Mouse (Mus musculus): ENCODE results near the gene Orc6.
A peak's percentile ranks its signal among the peaks of the same experiment; 100 is the strongest.

The Orc6 gene

GRCm38 (mm10) chr8:85299434-85300077 is at the start of gene Orc6, which contains the start of gene Vps35:
TSS of gene Orc6 (plus strand) at chr8:85299632.
TSS of gene Vps35 (minus strand) at chr8:85299802.
- peak; percentile 95 for DNase-seq (ENCODE audit: low spot score in 2 of 2)

GRCm38 (mm10) chr8:85286846-85287245 is 12.6 kb upstream of the Orc6 start:
- DNase-seq (ENCODE audit: low spot score in 2 of 2): no peak

- DNase-seq (ENCODE audit: low spot score in 2 of 2): peak; percentile 1 to 12
Measured at GRCm38 (mm10) chr8:85298600-85299433, 615 bp upstream of the Orc6 start.

- DNase-seq (ENCODE audit: low spot score in 2 of 2): no peak
Measured at GRCm38 (mm10) chr8:85301941-85302340, 2.5 kb downstream of the Orc6 start.

- DNase-seq (ENCODE audit: low spot score in 2 of 2): no peak
Measured at GRCm38 (mm10) chr8:85302931-85303330, 3.5 kb downstream of the Orc6 start.

GRCm38 (mm10) chr8:85303531-85303930 is 4.1 kb downstream of the Orc6 start:
- DNase-seq (ENCODE audit: low spot score in 2 of 2): no peak

GRCm38 (mm10) chr8:85308564-85308963 is 9.1 kb downstream of the Orc6 start:
- DNase-seq (ENCODE audit: low spot score in 2 of 2): no peak

GRCm38 (mm10) chr8:85311743-85312142 is 12.3 kb downstream of the Orc6 start:
- peak in 1 of 2 experiments; percentile 12 for DNase-seq (ENCODE audit: low spot score in 2 of 2)

- DNase-seq (ENCODE audit: low spot score in 2 of 2): no peak
Measured at GRCm38 (mm10) chr8:85313036-85313435, 13.6 kb downstream of the Orc6 start.

- no peak for DNase-seq (ENCODE audit: low spot score in 2 of 2)
Measured at GRCm38 (mm10) chr8:85318534-85318933, 19.1 kb downstream of the Orc6 start.

- DNase-seq (ENCODE audit: low spot score in 2 of 2): peak; percentile 54 to 59
Measured at GRCm38 (mm10) chr8:85321981-85322380, 22.5 kb downstream of the Orc6 start.

GRCm38 (mm10) chr8:85323084-85323483 is 23.7 kb downstream of the Orc6 start:
- no peak for DNase-seq (ENCODE audit: low spot score in 2 of 2)

GRCm38 (mm10) chr8:85327036-85327435 is 27.6 kb downstream of the Orc6 start:
- DNase-seq (ENCODE audit: low spot score in 2 of 2): no peak

GRCm38 (mm10) chr8:85329506-85329905 is 30.1 kb downstream of the Orc6 start:
- DNase-seq (ENCODE audit: low spot score in 2 of 2): no peak

- no peak for DNase-seq (ENCODE audit: low spot score in 2 of 2)
Measured at GRCm38 (mm10) chr8:85335105-85335504, 35.7 kb downstream of the Orc6 start.

- DNase-seq (ENCODE audit: low spot score in 2 of 2): no peak
Measured at GRCm38 (mm10) chr8:85336211-85336933, 36.9 kb downstream of the Orc6 start.

GRCm38 (mm10) chr8:85337681-85338080 is 38.2 kb downstream of the Orc6 start:
- no peak for DNase-seq (ENCODE audit: low spot score in 2 of 2)

- DNase-seq (ENCODE audit: low spot score in 2 of 2): no peak
Measured at GRCm38 (mm10) chr8:85339871-85340573, 40.6 kb downstream of the Orc6 start.

GRCm38 (mm10) chr8:85353287-85353686 is 53.9 kb downstream of the Orc6 start:
- DNase-seq (ENCODE audit: low spot score in 2 of 2): no peak

All from urinary bladder, postnatal 36 days (tissue).